ENCODE assay signal across 16 mouse cellular contexts in the genomic region with DNA sequence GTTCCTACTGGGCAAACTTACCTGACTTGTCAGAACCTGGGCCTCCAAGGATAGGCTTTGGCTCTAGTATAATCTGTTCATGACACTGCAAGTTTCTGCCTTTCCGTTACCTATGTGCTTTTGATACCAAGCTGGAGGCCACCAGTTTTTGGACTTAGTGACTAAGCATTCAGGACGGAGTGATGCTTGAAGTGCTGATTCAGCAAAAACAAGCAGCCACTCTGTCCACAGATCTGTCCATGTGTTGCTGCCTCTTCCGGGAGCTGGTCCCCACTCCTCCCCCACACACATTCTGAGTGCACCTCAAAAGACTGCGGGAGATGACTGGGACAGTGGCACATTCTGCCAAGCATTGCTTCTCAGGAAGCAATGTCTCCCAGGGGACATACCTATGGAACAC.
"Had no signal": no experiment of that assay in that cellular context is flagged by ENCODE, and none has a peak within 500 bp of the region (broad histone marks: within the 10 kb centered on the region; RNA-seq: fewer than 3 reads in every experiment).

No protein-coding gene starts in this region.

- H3K27ac ChIP-seq: neural tube, embryonic 13.5 days; neural tube, embryonic 15.5 days; stomach, embryonic 15.5 days; stomach, postnatal 0 days had no signal

- H3K4me2 ChIP-seq: neural tube, embryonic 13.5 days; neural tube, embryonic 15.5 days; stomach, embryonic 15.5 days had no signal

- H3K4me1 ChIP-seq: stomach, embryonic 15.5 days had no signal

- H3K27me3 ChIP-seq: neural tube, embryonic 13.5 days; neural tube, embryonic 15.5 days; stomach, embryonic 15.5 days had no signal

- H3K9me3 ChIP-seq: neural tube, embryonic 13.5 days; neural tube, embryonic 15.5 days; stomach, embryonic 15.5 days had no signal

- H3K4me3 ChIP-seq: neural tube, embryonic 13.5 days; neural tube, embryonic 15.5 days; stomach, embryonic 15.5 days had no signal

- H3K9ac ChIP-seq: neural tube, embryonic 13.5 days; neural tube, embryonic 15.5 days; stomach, embryonic 15.5 days had no signal

- H3K36me3 ChIP-seq: neural tube, embryonic 13.5 days; neural tube, embryonic 15.5 days; stomach, embryonic 15.5 days had no signal

- DNase-seq: retina, postnatal 1 day; right cerebral cortex, adult 18-20 months; right cerebral cortex, postnatal 14 days; right cerebral cortex, postnatal 25 days; right cerebral cortex, postnatal 4 days; spleen, adult 18-20 months; thymus, adult 18-20 months; thymus, adult 2 months; thymus, postnatal 14 days; thymus, postnatal 25 days; thymus, postnatal 36 days; thymus, postnatal 4 days had no signal
